Mouse (Mus musculus) adrenal gland, postnatal 0 days (tissue): Measurements from ENCODE around the gene Xkr8. TPM values are rescaled to one million over a fixed set of nuclear protein-coding genes. Genes with fewer than 3 reads are reported as not detected.

Source experiments
- polyA plus RNA-seq: library from polyadenylated mRNA; unstranded; fragments of >200 nt; fragmentation: Nextera tagmentation; extraction: Ambion mirVana; gene quantifications from 2 replicates; pipeline ENCODE4 v1.2.1, GENCODE M21; 2015

Gene Xkr8
- 3.8 and 5.4 TPM in 2 replicates for polyA plus RNA-seq

DNA sequence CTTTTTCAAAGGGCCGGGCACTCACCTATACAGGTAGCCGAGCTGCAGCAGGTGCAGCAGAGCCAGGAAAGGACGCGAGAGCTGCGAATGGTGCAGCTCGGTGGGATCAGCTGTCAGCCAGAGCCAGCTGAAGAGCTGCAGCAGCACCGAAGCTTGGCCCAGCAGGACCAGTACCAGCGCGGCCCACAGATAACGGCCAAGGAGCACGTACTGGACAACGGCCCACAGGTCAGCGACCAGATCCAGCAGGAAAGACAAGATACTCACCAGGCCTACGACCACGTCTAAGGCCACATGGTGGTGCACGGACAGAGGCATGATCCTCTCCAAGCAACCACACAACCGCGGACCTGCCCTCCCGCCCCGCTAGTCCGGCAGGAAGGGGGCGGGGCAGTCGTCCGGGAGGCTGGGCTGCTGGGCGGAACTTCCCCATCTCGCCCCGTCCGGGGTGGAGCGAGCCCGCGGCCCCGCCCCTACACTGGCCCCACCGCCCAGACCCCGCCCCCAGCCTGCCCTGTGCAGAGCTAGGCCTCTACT is at the start of gene Xkr8:
Gene Xkr8 (minus strand): TSS at position 399 of the 537 bp plus-strand sequence.

DNA sequence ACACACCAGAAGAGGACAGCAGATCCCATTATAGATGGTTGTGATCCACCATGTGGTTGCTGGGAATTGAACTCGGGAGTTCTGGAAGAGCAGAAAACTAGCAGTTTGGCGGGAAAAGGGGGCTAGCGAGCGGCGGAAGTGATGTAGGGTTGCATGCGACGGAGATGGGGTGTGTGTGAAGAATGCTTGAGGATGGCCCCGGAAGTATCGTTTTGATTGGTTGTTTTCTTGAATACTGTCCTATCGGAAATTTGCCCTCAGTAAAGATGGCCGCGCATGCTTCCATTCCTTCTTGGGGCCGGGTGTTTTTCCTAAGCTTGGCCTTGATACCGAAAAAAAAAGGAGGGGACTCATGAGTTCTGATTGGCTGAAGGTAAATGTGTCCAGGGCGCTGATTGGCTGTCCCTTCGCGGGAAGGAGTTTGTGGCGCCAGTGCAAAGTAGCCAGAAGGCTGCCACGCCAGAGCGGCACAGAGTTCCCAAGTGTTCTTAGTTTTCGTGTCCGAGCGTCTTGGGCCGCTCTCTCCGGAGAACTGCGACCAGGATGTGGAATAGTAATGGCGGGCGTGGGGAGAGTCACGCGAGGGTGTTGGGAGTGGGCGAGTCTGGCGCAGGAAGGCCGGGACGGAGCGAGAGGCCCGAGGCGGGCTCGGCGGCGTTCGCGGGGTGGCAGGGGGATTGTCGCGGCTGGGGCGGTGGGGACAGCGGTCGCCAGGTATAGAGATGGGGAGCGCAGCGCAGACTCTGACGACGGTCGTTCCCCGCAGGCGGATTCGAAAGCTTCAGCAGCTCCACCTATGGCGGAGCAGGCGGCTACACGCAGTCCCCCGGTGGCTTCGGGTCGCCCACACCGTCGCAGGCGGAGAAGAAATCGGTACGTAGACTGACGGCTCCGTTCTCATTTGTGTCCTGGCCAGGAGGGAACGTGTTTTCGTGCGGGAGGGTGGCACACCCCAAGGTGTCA is 35.8 kb upstream of the Xkr8 start, which contains the start of gene Rpa2:
Gene Rpa2 (plus strand): TSS at position 419 of the 963 bp plus-strand sequence.

DNA sequence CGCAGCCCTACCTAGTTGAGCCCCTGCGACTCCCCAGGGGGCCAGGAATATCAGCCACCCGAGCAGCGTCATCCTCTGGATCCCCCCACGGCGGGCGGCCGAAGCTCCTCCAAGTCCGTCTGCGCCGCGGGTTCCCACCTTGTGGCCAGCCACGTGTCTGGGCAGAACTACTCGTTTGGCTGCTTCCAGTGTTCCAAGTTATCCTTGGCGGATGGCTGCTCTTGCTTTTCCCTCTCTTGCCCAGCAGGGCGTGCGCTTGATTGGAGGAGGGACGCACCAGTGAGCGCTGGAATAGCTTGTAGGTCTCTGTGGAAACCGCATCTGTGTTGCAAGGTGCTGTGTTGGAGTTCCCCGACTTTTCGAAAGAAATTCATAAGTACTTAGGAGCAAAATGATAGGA is 24.6 kb upstream of the Xkr8 start, which contains the start of gene Smpdl3b:
Gene Smpdl3b (minus strand): TSS at position 279 of the 400 bp plus-strand sequence.

Other genes starting within 250 kb of the Xkr8 start
- 4.5 and 9.3 TPM in 2 replicates for gene Sesn2, start 222.0 kb downstream of the Xkr8 start, polyA plus RNA-seq
- 1,952 and 2,960 TPM in 2 replicates for gene Atpif1, start 198.9 kb downstream of the Xkr8 start, polyA plus RNA-seq
- 155 and 181 TPM in 2 replicates for gene Dnajc8, start 197.0 kb downstream of the Xkr8 start, polyA plus RNA-seq
- 3.0 and 3.2 TPM in 2 replicates for gene Ptafr, start 168.5 kb downstream of the Xkr8 start, polyA plus RNA-seq
- gene Eya3, start 93.6 kb downstream of the Xkr8 start, polyA plus RNA-seq = 6.4 and 12.1 TPM in 2 replicates
- 1.0 and 2.3 TPM in 2 replicates for gene Smpdl3b, start 24.7 kb upstream of the Xkr8 start, polyA plus RNA-seq
- gene Rpa2, start 35.8 kb upstream of the Xkr8 start, polyA plus RNA-seq = 40.2 and 57.8 TPM in 2 replicates
- 1.1 and 1.8 TPM in 2 replicates for gene Themis2, start 63.8 kb upstream of the Xkr8 start, polyA plus RNA-seq
- 30.8 and 41.0 TPM in 2 replicates for gene Ppp1r8, start 110.6 kb upstream of the Xkr8 start, polyA plus RNA-seq
- gene Stx12, start 152.0 kb upstream of the Xkr8 start, polyA plus RNA-seq = 52.2 and 55.8 TPM in 2 replicates
- gene Fam76a, start 190.0 kb upstream of the Xkr8 start, polyA plus RNA-seq = 30.0 and 31.9 TPM in 2 replicates
- 0.57 and 0.76 TPM in 2 replicates for gene Fgr, start 241.5 kb upstream of the Xkr8 start, polyA plus RNA-seq